Mouse (Mus musculus) naive thymus-derived CD4-positive, alpha-beta T cell, adult 5 months (primary cell): ENCODE measurements around the gene Rnf115. TPM values are rescaled to one million over a fixed set of nuclear protein-coding genes. Genes with fewer than 3 reads are reported as not detected.

ENCODE experiments used
- polyA plus RNA-seq: library from polyadenylated mRNA; unstranded; fragments of 100-300 nt; shearing (Covaris generic); gene quantifications from one replicate; pipeline ENCODE4 v1.2.1, GENCODE M21; 2017

Gene Rnf115
- 111 TPM for polyA plus RNA-seq

GRCm38 (mm10) chr3:96727343-96727827 is at the start of gene Rnf115, which contains the start of gene Polr3c:
Rnf115 (plus strand) TSS chr3:96727664.
Polr3c (minus strand) TSS chr3:96727628.

DNA sequence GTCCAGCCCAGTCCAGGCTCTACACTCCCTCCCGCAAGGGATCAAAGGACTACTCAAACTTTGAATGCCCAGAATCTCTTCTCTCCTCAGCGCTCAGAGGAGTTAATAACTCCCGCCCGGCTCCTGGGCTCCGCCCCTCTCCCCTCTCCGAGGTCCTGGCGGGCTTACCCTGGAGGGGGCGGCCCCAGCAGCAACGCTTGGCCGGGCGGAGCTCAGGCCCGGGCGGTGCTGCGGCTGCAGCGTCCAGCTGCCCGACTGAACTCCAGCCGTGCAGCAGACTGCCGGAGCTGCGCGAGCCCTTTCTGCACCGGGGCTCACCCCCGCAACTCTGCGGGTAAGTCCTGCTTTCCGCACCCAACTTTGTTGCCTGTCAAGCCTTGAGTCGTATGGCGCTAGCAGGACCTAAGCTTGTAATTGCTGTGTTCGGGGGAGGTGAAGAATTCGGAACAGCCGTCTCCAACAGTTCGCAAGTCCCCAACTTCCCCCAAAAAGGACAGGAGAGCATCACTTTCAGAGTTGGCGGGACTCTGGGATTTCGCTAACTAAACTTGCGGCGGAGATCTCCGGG is 31.2 kb upstream of the Rnf115 start, which contains the start of gene Pias3:
Gene Pias3, plus strand, starts transcription at position 187 of the 568 bp plus-strand sequence.

GRCm38 (mm10) chr3:96707903-96708683 is 19.4 kb upstream of the Rnf115 start, which contains the start of gene Nudt17:
Nudt17 (minus strand) TSS chr3:96708562.

DNA sequence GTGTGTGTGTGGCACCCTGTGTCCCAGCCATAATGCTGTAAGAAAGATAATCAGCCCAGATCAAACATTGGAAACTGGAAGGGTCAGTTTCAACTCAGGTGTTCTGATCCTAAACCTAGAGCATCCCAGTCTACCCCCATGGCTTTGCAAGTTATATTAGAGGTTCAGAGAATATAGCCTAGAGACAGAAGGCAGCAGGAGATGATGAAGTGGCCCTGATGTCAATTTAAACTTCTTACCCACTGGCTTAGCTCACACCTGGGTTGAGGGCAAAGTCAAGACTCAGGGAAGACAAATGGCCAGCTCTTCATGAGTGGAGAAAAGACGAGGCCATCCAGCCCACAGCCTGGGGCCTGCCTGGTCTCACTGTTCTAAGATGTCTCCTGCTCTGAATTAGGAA is 101.5 kb downstream of the Rnf115 start, which contains the start of the genes Pdzk1 and Cd160:
Gene Pdzk1, plus strand, starts transcription at position 301 of the 400 bp plus-strand sequence.
Gene Cd160, minus strand, starts transcription at position 368 of the 400 bp plus-strand sequence.

Other genes with a start within 250 kb of the Rnf115 start
- gene Hfe2, start 202.5 kb upstream of the Rnf115 start, polyA plus RNA-seq, result not detected
- 837 TPM for gene Txnip, start 169.7 kb upstream of the Rnf115 start, polyA plus RNA-seq
- gene Gm16253, start 150.7 kb upstream of the Rnf115 start, polyA plus RNA-seq, result not detected
- gene Polr3gl, start 133.5 kb upstream of the Rnf115 start, polyA plus RNA-seq, result 23.8 TPM
- gene Ankrd34a, start 131.0 kb upstream of the Rnf115 start, polyA plus RNA-seq, result not detected
- not detected for gene Lix1l, start 126.5 kb upstream of the Rnf115 start, polyA plus RNA-seq
- 150 TPM for gene Rbm8a, start 97.7 kb upstream of the Rnf115 start, polyA plus RNA-seq
- 31.2 TPM for gene Pex11b, start 92.3 kb upstream of the Rnf115 start, polyA plus RNA-seq
- 0.14 TPM for gene Gm42957, start 92.2 kb upstream of the Rnf115 start, polyA plus RNA-seq
- 0.29 TPM for gene Itga10, start 82.1 kb upstream of the Rnf115 start, polyA plus RNA-seq
- gene Ankrd35, start 57.5 kb upstream of the Rnf115 start, polyA plus RNA-seq, result not detected
- 8.3 TPM for gene Pias3, start 31.3 kb upstream of the Rnf115 start, polyA plus RNA-seq
- 0.53 TPM for gene Nudt17, start 19.1 kb upstream of the Rnf115 start, polyA plus RNA-seq
- 63.3 TPM for gene Polr3c, start within 50 bp of the Rnf115 start, polyA plus RNA-seq
- gene Pdzk1, start 101.6 kb downstream of the Rnf115 start, polyA plus RNA-seq, result not detected
- 3.5 TPM for gene Cd160, start 101.7 kb downstream of the Rnf115 start, polyA plus RNA-seq
- gene Gja5, start 177.0 kb downstream of the Rnf115 start, polyA plus RNA-seq, result 0.31 TPM
- 21.7 TPM for gene Gpr89, start 177.7 kb downstream of the Rnf115 start, polyA plus RNA-seq
- gene Gja8, start 198.4 kb downstream of the Rnf115 start, polyA plus RNA-seq, result not detected